Mouse (Mus musculus): Measurements from ENCODE around the gene N4bp3.
"Not testable (repeated sequence)": the region's sequence is repeated elsewhere in the genome, so short reads cannot be mapped to it uniquely, and the experiment has no call there.

Gene N4bp3

DNA sequence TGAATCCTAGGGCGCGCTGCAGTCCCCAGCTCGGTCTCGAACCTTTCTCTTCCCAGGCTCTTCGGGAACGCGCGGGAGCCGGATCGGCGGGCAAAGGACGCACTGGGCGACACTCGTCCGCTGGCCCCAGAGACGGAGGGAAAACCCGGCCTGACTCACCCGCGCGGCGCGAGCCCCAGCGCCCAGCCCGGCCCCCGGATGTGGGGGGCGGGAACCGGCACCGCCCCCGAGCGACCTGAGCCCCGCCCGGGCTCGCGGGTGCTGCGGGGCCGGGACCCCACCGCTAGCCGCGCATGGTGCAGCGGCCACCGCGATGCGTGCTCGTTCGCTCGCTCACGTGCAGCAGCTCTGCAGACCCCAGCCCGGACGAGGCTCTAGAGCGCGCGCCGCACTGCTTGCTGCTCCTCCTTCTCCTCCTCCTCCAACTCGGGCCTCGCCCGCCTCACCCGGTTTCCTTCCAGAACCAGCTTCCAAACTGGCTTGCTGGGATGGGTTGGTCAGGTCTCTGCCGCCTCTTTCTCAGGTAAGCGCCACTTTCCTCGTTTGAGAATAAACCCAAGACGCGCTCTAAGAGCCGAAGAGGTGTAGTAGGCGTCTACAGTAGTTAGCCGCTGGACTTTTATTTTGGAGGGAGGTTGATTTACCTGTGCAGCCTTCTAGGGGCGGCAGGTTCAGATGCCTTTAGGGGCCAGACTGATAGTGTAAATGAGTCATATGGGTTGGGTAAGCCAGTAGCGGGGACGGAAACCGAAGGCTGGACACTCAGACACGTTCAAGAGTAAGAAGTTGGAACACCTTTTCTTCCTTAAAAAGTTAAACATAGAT is at the start of gene N4bp3, which contains the start of gene D930048N14Rik:
Gene N4bp3 (minus strand): TSS at position 152 of the 825 bp plus-strand sequence.
Gene D930048N14Rik (plus strand): TSS at position 264 of the 825 bp plus-strand sequence.
- DNase-seq = peak; percentile 53

DNA sequence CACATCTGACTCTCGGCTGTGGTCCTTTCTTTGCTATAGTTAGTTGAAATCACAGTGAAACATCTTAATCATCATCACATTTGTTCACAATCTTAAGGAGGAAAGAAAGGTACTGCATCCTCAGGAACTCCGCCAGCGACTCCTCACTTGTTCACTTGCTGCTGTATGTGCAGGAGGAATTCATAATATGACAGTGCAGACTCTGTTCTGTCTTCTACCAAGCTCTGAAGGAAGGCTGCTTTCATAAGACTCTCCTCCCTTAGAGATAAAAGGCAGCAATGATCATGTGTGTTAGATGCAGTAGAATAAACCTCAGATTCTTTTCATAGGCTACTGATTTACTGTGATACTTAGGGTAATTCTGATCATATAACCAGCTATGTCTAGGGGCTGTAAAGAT is 44.3 kb upstream of the N4bp3 start:
- DNase-seq = no peak

DNA sequence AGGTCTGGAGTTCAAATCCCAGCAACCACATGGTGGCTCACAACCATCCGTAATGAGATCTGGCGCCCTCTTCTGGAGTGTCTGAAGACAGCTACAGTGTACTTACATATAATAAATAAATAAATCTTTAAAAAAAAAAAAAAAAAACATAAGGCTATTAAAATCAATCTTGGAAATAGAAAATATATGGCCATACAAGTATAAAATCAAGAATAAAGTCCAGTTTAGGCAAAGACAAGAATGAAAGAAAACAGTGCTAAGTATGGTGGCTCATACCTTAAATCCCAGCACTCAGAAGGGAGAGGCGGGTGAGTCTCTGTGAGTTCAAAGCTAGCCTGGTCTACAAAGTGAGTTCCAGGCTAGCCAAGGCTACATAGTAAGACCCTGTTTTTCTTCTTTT is 40.0 kb upstream of the N4bp3 start:
- DNase-seq = not testable (repeated sequence)

DNA sequence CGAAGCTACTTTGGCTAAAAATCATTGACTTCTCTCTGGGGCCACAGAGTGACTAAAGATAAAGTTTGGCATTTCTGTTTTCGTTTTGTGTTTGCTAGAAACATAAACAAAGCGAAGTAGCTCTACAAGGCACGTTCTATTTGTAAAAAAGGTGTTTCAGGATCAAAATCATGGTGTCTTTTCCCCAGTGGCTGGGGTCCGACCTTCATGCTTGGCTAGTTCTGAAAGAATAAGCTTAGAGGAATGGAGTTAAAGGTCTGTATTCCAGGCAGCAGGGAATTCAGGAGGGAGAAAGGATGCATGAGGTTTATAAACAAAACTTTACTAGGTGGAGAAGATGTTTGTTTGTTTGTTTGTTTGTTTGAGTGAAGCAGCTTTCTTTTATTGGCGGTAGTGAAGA is 38.7 kb upstream of the N4bp3 start:
- no peak for DNase-seq

DNA sequence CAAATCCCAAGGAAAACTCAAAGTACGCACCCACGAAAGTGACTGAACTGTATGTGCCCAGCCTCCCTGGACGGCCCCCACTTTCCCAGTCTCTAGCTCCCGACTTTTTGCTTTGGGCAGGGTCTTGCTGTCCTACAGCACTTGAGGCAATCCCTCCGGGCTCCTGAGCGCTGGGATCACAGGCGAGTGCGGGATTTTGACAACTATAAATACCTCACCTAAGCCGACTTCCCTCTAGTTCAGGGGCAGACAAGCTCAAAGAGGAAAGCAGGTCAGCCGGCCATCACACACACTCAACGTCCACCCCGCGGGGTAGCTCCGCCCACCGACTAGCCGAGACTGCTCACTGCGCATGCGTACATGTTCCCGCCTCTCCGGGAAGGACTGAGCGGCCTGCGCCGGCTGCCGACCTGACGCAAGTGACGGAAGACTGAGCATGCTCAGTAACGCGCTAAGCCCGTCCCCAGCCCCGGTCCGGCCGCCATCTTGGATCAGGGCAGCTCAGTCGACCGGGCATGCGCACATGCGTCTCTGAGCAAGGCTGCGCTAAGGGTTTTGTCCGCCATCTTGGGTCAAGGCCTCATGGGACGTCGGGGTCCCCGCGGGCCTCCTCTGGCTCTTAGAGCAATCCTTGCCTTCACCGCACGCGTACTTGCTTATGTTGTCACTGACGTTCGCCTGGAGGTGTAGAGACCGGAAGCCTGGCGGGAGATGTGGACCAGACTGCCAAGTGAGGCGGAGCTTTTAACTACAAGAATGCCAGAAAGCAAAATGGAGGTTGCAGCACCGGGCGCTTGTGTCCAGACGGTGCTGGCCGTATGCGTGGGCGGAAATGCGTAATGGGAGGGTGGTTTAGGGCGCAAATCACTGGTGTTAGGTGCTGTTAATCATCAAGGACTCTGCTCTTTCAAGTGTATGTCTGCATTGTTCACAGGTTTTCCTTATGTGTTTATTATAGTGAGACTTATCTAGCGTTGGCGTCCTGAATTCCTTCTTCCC is 38.0 kb upstream of the N4bp3 start, which contains the start of gene 0610009B22Rik:
Gene 0610009B22Rik (minus strand): TSS at position 545 of the 999 bp plus-strand sequence.
- peak; percentile 100 for DNase-seq

DNA sequence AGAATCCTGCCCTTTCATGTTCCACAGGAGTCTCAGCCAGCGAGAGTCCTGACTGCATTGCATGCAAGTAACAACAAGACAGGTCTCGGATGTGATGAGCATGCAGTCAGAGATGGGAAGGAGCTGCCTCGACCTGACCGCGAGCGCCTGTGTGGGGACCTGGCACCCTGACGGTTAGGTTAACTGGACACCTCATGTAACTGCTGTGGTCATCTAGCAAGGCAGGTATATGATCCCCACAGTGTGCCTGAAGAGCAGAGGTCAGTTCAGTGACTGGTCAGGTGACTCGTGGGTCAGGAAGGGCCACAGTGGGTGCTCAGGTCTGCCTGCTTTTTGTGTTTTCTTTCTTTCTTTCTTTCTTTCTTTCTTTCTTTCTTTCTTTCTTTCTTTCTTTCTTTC is 31.3 kb upstream of the N4bp3 start:
- no peak for DNase-seq

DNA sequence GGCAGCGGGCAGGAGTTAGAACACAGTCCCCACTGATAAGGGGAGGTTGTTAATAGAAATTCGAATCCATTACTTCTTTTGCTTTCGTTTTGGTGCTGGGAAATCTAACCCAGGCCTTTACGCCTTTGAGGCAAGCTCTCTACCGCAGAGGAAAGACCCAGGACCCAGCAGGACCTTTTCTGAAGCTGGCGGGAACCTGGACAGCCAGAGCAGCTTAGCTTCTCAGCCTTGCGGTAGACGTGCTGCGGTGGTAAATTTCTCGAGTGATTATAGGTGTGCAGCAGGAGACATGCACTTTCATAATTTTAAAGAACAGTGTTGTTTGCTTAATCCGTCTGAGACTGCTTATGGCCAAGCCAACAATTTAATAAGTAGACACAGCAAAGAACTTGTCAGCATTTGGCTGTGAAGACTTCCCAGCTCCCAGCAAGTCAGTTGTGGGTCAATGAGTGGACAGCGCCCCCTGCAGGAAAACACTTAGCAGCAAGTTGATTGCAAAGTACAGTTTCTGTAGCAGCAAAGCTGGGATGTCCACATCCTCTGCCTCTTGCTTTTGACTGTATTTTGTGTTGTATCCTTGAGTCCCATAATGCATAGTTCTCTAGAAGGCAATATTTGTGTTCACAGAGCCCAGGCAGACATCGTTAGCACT is 30.8 kb upstream of the N4bp3 start:
- peak; percentile 80 for DNase-seq

DNA sequence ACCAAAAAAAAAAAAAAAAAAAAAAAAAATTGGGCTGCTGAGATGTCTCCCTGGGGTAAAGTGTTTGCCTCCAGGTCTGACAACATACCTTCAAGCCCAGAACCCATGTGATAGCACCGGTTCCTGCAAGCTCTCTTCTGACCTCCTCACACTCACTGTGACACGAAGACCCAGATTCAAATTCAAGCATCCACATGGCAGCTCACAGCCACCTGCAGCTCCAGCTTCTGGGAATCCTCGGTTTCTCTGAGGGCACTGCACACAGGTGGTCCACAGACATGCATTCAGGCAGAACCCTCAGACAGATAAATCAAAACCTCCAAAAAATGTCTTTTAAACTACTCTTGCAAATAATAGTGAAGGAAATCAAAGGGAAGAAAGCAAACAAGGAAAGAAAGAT is 28.8 kb upstream of the N4bp3 start:
- DNase-seq = no peak

DNA sequence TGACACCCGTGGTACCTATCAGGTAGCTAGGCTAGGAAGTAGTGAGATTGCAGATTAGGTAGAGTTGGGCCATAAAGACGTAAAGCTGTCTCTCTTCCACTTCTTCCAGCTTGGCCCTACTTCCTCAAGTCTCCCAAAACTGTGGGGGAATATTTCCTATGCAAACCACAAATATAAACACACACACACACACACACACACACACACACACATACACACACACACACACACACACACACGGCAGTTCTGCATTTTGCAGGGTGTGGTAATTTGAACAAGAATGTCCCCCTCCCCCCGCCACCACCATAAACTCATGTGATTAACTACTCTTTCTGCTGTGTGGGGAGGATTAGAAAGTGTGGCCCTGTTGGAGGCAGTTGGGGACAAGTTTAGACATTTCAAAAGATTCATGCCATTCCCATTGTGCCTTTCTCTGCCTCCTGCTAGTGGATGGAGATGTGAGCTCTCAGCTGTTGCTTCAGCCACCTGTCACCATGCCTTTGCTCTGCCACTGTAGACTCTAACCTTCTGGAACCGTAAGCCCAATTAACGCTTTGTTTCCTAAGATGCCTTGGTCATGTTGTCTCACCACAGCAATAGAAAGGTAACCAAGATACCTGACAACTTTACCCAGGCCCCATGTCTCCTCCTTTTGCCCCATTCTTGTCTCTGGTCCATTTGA is 27.2 kb upstream of the N4bp3 start:
- DNase-seq = no peak

DNA sequence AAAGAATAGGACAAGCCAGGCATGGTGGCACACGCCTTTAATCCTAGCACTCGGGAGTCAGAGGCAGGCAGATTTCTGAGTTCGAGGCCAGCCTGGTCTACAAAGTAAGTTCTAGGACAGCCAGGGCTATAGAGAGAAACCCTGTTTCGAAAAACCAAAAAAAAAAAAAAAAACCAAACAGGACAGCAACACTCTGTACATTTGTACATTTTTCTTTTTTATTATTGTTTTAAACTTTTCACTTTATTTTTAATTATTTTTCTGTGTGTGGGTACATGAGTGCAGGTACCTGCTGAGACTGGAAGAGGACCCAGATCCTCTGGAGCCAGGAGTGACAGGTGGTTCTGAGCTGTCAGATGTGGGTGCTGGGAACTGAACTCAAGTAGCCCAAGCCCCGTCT is 24.7 kb upstream of the N4bp3 start:
- DNase-seq = no peak

DNA sequence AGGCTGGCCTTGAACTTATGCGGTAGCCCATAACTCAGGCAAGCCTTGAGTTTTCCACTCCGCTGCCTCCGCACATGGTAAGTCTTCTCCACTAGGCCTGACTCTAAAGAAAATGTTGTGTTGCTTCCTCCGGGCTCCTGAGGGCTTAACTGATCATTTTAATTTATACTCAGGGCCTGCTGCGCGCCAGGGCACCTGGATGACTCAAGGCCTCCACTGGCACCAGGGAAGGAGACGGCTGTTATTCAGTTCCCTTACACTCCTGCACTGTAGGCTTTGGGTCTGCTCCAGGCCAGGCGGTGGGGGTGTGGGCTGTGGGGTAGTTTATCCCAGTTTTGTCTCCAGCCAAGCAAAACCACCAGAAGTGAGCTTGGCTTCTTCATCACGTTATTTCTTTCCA is 22.6 kb upstream of the N4bp3 start:
- DNase-seq = no peak

DNA sequence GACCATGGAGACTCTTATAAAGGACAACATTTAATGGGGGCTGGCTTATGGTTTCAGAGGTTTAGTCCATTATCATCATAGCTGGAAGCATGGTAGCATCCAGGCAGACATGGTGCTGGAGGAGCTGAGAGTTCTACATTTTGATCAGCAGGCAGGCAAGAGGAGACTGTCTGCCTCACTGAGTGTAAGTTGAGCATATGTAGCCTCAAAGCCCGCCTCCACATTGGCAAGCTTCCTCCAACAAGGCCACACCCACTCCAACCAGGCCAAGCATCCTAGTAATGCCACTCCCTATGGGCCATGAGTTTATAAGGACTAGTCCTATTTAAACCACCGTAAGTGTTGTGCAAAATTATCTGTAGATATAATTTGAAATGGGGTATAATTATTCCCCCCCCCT is 20.7 kb upstream of the N4bp3 start:
- DNase-seq = no peak

DNA sequence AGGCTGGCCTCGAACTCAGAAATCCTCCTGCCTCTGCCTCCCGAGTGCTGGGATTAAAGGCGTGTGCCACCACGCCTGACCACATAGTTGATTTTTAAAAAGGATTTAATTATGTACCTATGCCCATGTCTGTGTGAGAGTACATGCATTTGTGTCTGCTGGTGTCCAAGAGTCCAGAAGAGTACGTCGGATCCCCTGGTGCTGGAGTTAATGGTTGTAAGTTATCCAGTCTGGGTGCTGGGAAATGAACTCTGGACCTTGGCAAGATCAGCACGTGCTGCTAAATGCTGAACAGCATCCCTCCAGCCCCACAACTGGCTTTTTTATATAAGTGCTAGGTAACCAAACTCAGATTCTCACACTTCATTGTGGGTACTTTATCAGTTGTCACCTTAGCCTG is 20.2 kb upstream of the N4bp3 start:
- no peak for DNase-seq

DNA sequence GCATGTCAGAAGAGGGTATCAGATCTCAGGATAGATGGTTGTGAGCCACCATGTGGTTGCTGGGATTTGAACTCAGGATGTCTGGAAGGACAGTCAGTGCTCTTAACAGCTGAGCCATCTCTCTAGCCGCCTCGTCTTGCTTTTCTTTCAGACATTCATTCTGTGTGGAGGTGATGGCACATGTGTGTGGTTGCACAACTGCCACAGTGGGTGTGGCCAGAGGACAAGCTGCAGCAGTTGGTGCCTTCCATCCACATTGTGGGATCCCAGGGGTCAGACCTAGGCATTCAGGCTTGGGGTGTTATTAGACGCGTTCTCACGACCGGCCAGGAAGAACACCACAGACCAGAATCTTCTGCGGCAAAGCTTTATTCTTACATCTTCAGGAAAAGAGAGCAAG is 14.1 kb upstream of the N4bp3 start:
- DNase-seq = not testable (repeated sequence)

DNA sequence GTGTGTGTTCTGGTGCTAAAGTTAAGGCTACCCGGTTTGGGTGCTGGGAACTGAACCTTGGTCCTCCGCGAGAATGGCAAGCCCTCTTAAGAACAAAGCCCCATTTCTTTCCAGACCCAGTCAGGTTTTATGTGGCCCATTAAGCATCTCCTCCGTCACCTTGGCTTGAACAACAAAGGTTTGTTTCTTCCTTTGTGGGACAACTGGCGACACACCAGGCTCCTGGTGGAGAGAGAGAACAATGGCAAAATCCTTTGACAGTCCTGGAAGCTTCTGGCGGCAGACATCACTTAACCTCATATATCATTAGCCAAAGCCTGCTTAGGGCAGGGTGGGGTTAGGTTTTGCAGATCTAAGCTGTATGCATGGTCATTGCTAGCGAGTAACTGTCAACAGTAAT is 12.0 kb upstream of the N4bp3 start:
- no peak for DNase-seq

DNA sequence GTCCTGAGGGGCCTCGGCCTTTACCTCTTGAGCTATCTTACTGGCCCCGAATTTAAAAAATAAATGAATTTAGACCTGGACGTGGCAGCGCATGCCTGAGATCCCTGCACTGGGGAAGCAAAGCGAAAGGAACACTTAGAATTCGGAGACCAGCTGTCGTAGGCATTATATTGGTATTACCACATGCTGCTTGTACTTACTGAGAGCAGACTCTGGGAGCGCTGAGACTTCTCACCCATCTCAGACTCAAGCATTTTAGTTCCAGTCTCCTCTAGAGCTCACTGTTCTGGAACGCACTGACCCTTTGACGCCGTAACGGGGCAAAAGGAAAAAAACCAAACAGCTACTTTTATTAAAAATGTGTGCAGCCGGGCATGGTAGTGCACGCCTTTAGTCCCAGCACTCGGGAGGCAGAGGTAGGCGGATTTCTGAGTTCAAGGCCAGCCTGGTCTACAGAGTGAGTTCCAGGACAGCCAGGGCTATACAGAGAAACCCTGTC is 11.3 kb upstream of the N4bp3 start:
- no peak for DNase-seq

DNA sequence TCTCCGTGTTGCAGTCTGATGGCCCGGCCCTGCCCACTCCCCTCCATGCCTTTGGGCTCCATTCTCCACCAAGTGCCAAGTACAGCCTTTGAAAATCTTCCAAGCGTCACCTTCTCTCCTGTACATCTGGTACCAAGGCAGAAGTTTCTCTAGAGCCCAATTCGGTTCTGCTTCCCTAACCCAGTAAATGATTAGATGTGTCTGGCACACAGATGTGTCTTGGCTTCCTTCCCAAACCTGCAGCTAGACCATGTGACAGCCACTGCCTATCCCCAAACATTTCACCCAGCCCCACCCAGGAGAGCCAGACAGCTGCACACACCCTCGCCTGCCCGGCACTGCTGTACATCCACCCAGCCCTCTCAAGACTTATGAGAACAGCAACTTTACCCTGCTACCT is 8.1 kb upstream of the N4bp3 start:
- DNase-seq = no peak

DNA sequence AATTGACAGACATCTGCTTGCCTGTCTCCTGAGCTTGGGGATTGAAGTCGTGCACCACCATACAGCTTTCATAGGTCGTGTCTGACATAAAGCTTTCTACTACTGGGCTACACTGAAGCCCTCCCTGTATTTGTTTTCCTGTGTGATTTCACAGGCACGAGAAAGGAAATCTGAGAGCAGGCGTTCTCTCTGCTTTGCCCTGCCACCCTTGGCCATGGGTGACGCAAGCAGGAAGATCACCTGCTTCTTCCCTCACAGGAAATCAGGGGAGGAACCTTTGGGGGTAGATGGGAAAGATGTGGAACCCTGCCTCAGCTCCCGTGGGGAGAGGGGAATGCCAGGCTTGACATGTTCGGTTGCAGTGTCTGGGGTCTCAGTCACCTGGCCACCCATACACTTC is 7.6 kb upstream of the N4bp3 start:
- DNase-seq = no peak

DNA sequence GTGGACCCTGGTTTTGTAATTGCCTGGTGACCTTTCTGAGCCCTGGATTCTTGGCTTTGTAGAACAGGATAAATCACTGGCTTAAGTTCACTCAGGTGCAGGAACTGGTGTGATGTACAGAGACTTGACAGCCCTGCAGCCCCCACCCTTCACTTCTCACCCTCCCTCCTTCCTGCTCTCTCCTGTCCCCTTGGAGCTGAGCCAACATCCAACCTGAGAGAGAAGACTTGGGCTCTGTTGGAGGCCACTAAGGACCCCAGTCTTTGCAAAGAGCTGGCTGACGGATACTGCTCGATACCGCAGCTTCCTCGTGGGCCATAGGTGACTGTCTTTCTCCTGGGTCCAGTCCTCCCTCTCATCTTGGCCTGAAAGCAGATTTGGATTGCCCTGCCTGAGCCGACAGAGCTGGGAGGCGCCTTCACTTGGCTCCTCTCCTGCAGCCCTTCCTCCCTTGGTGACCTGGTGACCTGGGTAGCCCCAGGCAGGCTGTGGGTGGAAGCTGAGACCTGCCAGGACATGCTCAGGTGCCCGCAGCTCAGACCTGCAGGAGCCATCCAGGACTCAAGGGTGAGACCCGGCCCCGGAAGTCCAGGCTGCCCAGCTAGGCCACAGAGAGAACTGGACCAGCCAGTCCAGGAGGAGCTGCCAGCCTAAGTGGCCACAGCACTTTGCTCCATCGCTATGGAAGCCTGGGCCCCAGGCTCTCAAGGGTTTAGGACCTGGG is 6.3 kb upstream of the N4bp3 start:
- no peak for DNase-seq

DNA sequence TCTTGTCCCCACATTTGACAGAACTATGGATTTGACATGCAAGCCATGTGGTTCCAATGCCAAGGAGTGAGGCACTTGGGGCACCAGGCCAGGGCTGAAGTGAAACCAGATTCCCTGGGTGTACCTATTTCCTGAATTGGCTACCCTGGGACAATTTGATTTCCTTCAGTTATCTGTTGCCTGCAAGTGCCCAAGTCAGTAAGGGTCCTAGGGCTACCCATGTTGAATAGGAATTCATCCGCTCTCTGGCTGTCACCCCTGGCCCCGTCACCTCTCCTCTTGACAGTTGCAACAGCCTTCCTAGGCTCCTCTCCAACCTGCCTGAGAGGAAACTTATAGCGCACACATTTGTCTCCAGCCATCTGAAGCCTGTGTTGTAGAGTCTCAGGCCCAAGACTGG is 4.2 kb upstream of the N4bp3 start:
- DNase-seq = no peak

DNA sequence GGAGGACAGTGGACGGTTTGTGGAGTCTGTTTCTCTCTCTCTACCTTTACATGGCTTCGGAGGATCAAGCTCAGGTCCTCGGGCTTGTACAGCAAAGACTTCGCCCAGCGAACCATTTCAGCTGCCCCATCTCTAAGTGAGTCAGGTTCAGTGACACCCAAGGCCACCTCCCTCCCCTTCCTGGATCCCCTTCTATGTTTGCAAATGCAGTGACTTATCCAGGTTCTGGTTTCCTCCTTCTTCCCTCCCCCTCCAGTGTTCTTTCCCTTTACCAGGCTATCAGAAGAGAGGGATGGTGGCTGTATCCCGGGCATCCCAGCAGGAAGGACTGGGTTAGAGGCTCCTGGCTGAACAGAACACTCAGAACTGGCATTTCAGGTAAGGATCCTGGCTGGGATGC is 3.1 kb upstream of the N4bp3 start:
- no peak for DNase-seq
